Mouse (Mus musculus): ENCODE results near the gene Gstk1.

Gene Gstk1

GRCm38 (mm10) chr6:42270817-42271216 is 25.1 kb downstream of the Gstk1 start:
- DNase-seq, result no peak

DNA sequence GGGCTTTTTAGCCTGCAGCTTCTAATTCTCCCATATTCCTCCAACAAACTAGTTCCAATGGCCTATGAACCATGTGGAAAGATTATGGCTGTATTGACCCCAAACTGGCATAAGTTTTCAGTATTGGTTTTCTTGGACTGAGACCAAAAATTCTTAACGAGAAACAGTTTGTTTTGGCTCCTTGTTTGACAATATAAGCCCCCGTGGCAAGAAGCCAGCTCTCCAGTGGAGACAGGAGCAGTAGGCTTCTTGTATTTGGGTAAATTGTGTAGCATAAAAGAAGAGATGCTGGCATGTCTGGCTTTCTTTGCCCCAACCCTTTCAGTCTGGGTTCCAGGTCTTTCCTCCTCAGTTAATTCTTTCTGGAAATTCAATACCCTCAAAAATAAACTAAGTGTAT is 30.4 kb downstream of the Gstk1 start:
- DNase-seq, result no peak

- no peak for DNase-seq
Observed at GRCm38 (mm10) chr6:42282865-42283528, 37.3 kb downstream of the Gstk1 start.

GRCm38 (mm10) chr6:42286448-42286847 is 40.7 kb downstream of the Gstk1 start, which contains the start of gene Clcn1:
TSS of gene Clcn1 (plus strand) at chr6:42286685.
- DNase-seq, result no peak

DNA sequence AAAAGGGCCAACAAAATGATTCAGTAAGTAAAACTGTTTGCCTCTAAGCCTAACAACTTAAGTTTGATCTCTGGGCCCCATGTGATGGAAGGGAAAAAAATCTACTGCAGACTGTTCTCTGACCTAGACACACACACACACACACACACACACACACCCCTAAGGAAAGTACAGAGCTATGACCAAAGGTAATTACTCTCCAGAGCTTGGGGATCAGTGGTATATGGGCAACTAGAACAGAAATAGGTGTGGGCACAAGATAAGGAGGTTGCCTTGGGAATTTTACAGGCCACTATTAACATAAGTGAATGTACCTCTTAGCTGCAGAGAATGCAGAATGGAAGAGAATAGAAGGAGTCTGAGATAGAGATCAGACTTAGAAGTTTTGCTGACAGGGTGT is 41.8 kb downstream of the Gstk1 start:
- DNase-seq, result no peak

- no peak for DNase-seq
Observed at GRCm38 (mm10) chr6:42293327-42293726, 47.6 kb downstream of the Gstk1 start.

DNA sequence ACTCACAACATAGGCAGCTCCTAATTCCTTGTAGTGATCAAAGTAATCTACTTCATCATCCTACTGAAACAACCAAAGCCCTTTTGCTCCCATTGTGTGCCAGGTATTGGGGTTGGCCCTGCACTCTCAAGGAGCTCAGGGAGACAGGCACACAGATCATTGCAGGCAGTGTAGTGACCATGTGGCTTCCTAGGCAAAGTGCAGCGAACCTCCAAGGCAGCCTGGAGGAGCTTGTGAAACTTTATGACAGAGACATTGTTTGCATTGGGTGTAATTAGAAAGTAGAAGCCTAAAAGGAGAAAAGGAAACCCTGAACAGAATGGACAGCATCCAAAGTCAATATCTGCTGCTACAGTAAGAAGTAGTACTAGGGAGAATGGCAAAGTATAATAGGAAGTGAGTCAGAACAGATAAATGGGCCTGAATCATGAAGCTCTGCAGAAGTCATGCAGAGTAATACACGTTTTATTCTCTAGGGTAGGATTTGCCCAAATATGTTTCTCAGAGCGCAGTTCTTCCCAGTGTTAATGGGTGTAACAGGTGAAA is 49.9 kb downstream of the Gstk1 start:
- no peak for DNase-seq

DNA sequence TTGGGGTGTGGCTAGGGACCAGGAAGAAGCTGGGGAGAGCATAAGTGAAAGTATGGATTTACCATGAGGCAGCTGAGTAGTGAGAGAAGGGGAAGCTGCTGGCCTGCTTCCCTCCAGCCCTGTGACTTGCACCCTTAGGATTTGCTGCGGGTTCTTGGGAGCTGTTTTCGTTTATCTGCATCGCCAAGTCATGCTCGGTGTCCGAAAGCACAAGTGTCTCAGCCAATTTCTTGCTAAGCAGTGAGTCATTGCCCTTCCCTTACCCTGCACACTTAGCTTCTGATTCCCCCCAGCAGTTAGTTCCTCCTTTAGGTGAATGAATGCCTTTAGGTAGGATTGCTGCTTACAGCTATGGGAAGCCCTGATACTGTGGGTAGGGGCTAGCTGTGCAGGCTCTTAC is 53.6 kb downstream of the Gstk1 start:
- DNase-seq, result no peak

Measured in kidney, adult 8-10 months (tissue).